Mouse (Mus musculus): ENCODE measurements around the gene Col6a3. TPM values are rescaled to one million over a fixed set of nuclear protein-coding genes. Genes with fewer than 3 reads are reported as not detected.

Col6a3 gene
- polyA plus RNA-seq, 1 experiment from 2014 or later, result 5.9 TPM

DNA sequence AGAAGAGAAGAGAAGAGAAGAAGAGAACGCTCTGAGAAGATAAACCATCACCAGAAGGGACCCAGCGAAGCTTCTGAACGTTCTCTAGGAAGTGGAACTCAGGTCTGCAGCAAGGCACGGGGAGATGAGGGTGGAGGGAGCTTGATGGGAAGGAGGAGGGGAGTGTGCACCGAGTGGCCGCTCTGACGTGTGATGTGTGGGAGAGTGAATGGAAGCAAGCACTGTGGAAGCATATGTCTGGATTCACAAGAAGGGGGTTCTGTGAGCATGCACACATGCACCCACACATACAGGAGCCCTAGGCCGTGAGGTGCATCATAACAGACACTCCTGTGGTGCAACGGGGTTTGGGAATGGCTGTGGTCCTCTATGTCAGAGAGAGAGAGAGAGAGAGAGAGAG is 34.8 kb downstream of the Col6a3 start:
- ATAC-seq, result no peak

GRCm38 (mm10) chr1:90803104-90803503 is 40.7 kb downstream of the Col6a3 start:
- Histone ChIP-seq H3K36me3 (ENCODE audit: control insufficient read depth, insufficient read depth, low read length) (no peaks in the 10 kb centered on the region), H3K4me1 (ENCODE audit: control insufficient read depth, insufficient read depth, low read length) (no peaks in the 10 kb centered on the region), H3K9me3 (replicated peaks; ENCODE audit: control insufficient read depth, low read length, poor library complexity, severe bottlenecking) (no peaks in the 10 kb centered on the region), H3K27ac (ENCODE audit: low read length) (no peak overlapping the region), H3K9ac (ENCODE audit: low read depth, low read length) (no peak overlapping the region), H3K4me3 (ENCODE audit: low read depth, low read length) (no peak overlapping the region), H3K27me3 (ENCODE audit: control insufficient read depth, insufficient read depth, low read depth, low read length) (no peaks in the 10 kb centered on the region), H3K4me2 (ENCODE audit: low read length) (no peak overlapping the region)
- no peak for ATAC-seq
- 89% methylated on average over 4 of the region's 4 CpGs for WGBS

More for the DNA sequence above, 34.8 kb downstream of the Col6a3 start:
- WGBS, result 76% methylated on average over 9 of the region's 9 CpGs
- no peaks in the 10 kb centered on the region for H3K9me3 ChIP-seq (replicated peaks; ENCODE audit: control insufficient read depth, low read length, poor library complexity, severe bottlenecking)
- no peak overlapping the region for H3K4me3 ChIP-seq (ENCODE audit: low read depth, low read length)
- no peaks in the 10 kb centered on the region for H3K27me3 ChIP-seq (ENCODE audit: control insufficient read depth, insufficient read depth, low read depth, low read length)
- no peaks in the 10 kb centered on the region for H3K36me3 ChIP-seq (ENCODE audit: control insufficient read depth, insufficient read depth, low read length)
- no peak overlapping the region for H3K9ac ChIP-seq (ENCODE audit: low read depth, low read length)
- no peak overlapping the region for H3K4me2 ChIP-seq (ENCODE audit: low read length)
- no peaks in the 10 kb centered on the region for H3K4me1 ChIP-seq (ENCODE audit: control insufficient read depth, insufficient read depth, low read length)
- H3K27ac ChIP-seq (ENCODE audit: low read length), result no peak overlapping the region

DNA sequence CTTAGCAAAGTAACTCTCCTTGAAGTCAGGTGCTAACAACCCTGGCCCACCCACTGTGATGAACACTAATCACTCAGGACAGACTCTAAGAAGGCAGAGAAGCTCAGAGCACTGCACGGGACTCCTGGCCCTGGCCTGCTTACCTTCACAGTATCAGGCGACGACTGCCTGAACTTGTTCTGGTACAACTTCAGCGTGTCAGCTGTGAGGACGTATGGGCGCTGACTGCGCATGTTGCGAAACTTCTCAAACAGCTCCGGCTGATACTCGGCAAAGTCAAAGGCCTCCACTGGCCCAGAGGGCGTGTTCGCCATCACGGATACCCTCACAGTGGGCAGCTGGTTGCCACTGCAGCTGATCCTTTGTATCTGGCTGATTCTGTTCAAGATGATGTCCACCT is 42.7 kb downstream of the Col6a3 start:
- Histone ChIP-seq H3K36me3 (ENCODE audit: control insufficient read depth, insufficient read depth, low read length) (no peaks in the 10 kb centered on the region), H3K27me3 (ENCODE audit: control insufficient read depth, insufficient read depth, low read depth, low read length) (no peaks in the 10 kb centered on the region), H3K4me1 (ENCODE audit: control insufficient read depth, insufficient read depth, low read length) (no peaks in the 10 kb centered on the region), H3K4me3 (ENCODE audit: low read depth, low read length) (no peak overlapping the region), H3K9me3 (replicated peaks; ENCODE audit: control insufficient read depth, low read length, poor library complexity, severe bottlenecking) (no peaks in the 10 kb centered on the region), H3K27ac (ENCODE audit: low read length) (no peak overlapping the region), H3K4me2 (ENCODE audit: low read length) (no peak overlapping the region), H3K9ac (ENCODE audit: low read depth, low read length) (no peak overlapping the region)
- no peak for ATAC-seq
- WGBS, result 90% methylated on average over 13 of the region's 13 CpGs

DNA sequence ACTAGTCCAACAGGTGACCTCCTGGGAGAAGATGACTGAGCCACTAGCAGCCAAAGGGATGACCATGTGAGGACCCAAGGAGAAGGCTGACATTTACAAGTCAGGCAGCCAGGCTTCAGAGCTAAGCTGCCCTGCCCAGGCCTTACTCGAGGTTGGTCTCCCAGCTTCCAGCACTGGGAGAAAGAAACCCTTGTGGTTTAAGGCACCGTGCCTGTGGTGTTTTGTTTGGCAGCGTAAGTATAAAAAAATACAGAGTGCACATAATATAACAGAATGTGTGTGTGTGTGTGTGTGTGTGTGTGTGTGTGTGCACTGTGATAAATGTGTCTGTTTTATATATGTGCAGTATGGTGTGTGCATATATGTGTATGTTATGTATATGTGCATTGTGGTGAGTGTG is 43.3 kb downstream of the Col6a3 start:
- Histone ChIP-seq H3K36me3 (ENCODE audit: control insufficient read depth, insufficient read depth, low read length) (no peaks in the 10 kb centered on the region), H3K9ac (ENCODE audit: low read depth, low read length) (no peak overlapping the region), H3K27me3 (ENCODE audit: control insufficient read depth, insufficient read depth, low read depth, low read length) (no peaks in the 10 kb centered on the region), H3K27ac (ENCODE audit: low read length) (no peak overlapping the region), H3K4me1 (ENCODE audit: control insufficient read depth, insufficient read depth, low read length) (no peaks in the 10 kb centered on the region), H3K4me2 (ENCODE audit: low read length) (no peak overlapping the region), H3K9me3 (replicated peaks; ENCODE audit: control insufficient read depth, low read length, poor library complexity, severe bottlenecking) (no peaks in the 10 kb centered on the region), H3K4me3 (ENCODE audit: low read depth, low read length) (no peak overlapping the region)
- ATAC-seq, result no peak
- WGBS, result 97% methylated on average over 3 of the region's 3 CpGs

DNA sequence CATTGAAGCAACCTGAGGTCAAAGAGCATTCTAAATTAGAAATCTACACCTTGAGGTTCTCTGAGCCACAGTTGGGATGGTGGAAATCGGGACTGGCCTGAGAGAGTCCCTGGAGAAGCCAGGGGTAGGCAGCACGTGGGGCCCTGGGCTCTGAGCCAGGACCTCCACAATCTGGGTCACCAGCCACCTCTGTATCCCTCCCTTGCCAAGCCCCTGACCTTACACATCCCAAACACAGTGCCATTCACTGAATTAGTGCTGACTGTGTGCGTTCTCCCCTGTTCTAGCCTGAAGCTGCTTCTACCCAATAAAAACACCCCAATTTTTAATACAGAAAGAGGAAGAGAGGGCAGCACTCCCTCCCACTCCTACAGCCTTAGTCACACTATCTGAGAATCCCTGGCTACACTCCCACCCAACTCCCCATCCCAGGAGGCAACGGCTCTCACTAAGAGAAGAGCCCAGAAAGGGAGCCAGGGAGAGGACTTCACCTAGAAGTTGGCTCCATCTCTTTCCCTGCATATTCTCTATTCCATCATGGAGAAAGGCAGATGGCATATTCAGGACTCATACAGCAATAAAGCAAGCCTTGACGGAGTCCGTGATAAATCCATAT is 46.4 kb downstream of the Col6a3 start:
- Histone ChIP-seq H3K36me3 (ENCODE audit: control insufficient read depth, insufficient read depth, low read length) (no peaks in the 10 kb centered on the region), H3K4me2 (ENCODE audit: low read length) (no peak overlapping the region), H3K4me3 (ENCODE audit: low read depth, low read length) (no peak overlapping the region), H3K27ac (ENCODE audit: low read length) (no peak overlapping the region), H3K9ac (ENCODE audit: low read depth, low read length) (no peak overlapping the region), H3K9me3 (replicated peaks; ENCODE audit: control insufficient read depth, low read length, poor library complexity, severe bottlenecking) (no peaks in the 10 kb centered on the region), H3K27me3 (ENCODE audit: control insufficient read depth, insufficient read depth, low read depth, low read length) (no peaks in the 10 kb centered on the region), H3K4me1 (ENCODE audit: control insufficient read depth, insufficient read depth, low read length) (no peaks in the 10 kb centered on the region)
- 72% methylated on average over 6 of the region's 6 CpGs for WGBS
- no peak for ATAC-seq

- H3K9me3 ChIP-seq (replicated peaks; ENCODE audit: control insufficient read depth, low read length, poor library complexity, severe bottlenecking), result no peaks in the 10 kb centered on the region
- no peak overlapping the region for H3K4me3 ChIP-seq (ENCODE audit: low read depth, low read length)
- H3K27me3 ChIP-seq (ENCODE audit: control insufficient read depth, insufficient read depth, low read depth, low read length), result no peaks in the 10 kb centered on the region
- no peak for ATAC-seq
- H3K4me2 ChIP-seq (ENCODE audit: low read length), result no peak overlapping the region
- H3K9ac ChIP-seq (ENCODE audit: low read depth, low read length), result no peak overlapping the region
- H3K27ac ChIP-seq (ENCODE audit: low read length), result no peak overlapping the region
- WGBS, result 94% methylated on average over 4 of the region's 4 CpGs
- H3K36me3 ChIP-seq (ENCODE audit: control insufficient read depth, insufficient read depth, low read length), result no peaks in the 10 kb centered on the region
- no peaks in the 10 kb centered on the region for H3K4me1 ChIP-seq (ENCODE audit: control insufficient read depth, insufficient read depth, low read length)
Observed at GRCm38 (mm10) chr1:90793368-90793767, 50.4 kb downstream of the Col6a3 start.

GRCm38 (mm10) chr1:90790925-90791324 is 52.8 kb downstream of the Col6a3 start:
- H3K9ac ChIP-seq (ENCODE audit: low read depth, low read length), result no peak overlapping the region
- H3K27ac ChIP-seq (ENCODE audit: low read length), result no peak overlapping the region
- WGBS, result 91% methylated on average over 4 of the region's 4 CpGs
- no peaks in the 10 kb centered on the region for H3K36me3 ChIP-seq (ENCODE audit: control insufficient read depth, insufficient read depth, low read length)
- no peaks in the 10 kb centered on the region for H3K4me1 ChIP-seq (ENCODE audit: control insufficient read depth, insufficient read depth, low read length)
- no peak overlapping the region for H3K4me2 ChIP-seq (ENCODE audit: low read length)
- H3K27me3 ChIP-seq (ENCODE audit: control insufficient read depth, insufficient read depth, low read depth, low read length), result no peaks in the 10 kb centered on the region
- H3K9me3 ChIP-seq (replicated peaks; ENCODE audit: control insufficient read depth, low read length, poor library complexity, severe bottlenecking), result no peaks in the 10 kb centered on the region
- ATAC-seq, result no peak
- H3K4me3 ChIP-seq (ENCODE audit: low read depth, low read length), result no peak overlapping the region

DNA sequence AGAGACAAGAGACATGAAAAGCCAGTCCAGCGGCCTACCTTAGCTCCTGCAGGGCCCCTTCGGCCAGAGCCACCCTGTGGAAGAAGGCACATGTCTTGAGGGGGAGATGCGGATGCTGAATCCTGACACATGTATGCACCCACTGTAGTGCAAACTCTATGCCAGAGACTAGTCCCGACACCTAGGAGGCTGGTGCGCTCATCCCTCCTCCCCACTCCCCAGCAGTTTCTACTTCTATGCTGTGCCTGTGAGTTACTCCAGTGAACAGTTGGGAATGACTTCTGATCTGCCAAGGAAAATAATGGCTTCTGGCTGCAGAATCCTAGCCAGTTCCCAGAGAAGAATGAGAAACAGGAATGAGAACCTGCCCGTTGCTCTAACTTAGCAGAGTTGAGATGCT is 54.3 kb downstream of the Col6a3 start:
- no peaks in the 10 kb centered on the region for H3K27me3 ChIP-seq (ENCODE audit: control insufficient read depth, insufficient read depth, low read depth, low read length)
- H3K27ac ChIP-seq (ENCODE audit: low read length), result no peak overlapping the region
- 86% methylated on average over 6 of the region's 6 CpGs for WGBS

DNA sequence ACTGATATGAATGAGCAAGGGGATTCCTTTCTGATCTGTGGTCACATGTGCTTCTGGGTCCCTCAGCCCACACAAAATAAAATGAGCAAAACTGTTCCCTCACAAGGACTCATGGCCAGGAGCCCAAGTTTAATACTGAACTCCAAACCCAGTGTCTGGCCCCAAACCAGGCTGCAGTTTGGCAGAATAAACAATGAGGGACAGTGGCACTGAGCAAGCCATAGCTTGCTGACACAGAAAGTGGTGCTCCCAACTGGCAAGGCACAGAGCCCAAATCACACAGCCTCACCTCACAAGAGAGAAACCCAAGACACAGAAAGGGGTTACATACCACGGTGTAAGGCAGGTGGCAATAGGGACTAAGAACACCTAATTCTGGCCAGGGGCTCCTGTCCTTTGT is 63.3 kb downstream of the Col6a3 start:
- Histone ChIP-seq H3K9ac (ENCODE audit: low read depth, low read length) (no peak overlapping the region), H3K27me3 (ENCODE audit: control insufficient read depth, insufficient read depth, low read depth, low read length) (no peaks in the 10 kb centered on the region), H3K4me3 (ENCODE audit: low read depth, low read length) (no peak overlapping the region), H3K4me1 (ENCODE audit: control insufficient read depth, insufficient read depth, low read length) (no peaks in the 10 kb centered on the region), H3K9me3 (replicated peaks; ENCODE audit: control insufficient read depth, low read length, poor library complexity, severe bottlenecking) (no peaks in the 10 kb centered on the region), H3K27ac (ENCODE audit: low read length) (no peak overlapping the region), H3K36me3 (ENCODE audit: control insufficient read depth, insufficient read depth, low read length) (no peaks in the 10 kb centered on the region), H3K4me2 (ENCODE audit: low read length) (no peak overlapping the region)
- no peak for ATAC-seq
- 87% methylated on average over 1 of the region's 1 CpGs for WGBS

More for the DNA sequence above, 54.3 kb downstream of the Col6a3 start:
- H3K9ac ChIP-seq (ENCODE audit: low read depth, low read length), result no peak overlapping the region
- H3K4me2 ChIP-seq (ENCODE audit: low read length), result no peak overlapping the region
- no peak overlapping the region for H3K4me3 ChIP-seq (ENCODE audit: low read depth, low read length)
- no peaks in the 10 kb centered on the region for H3K4me1 ChIP-seq (ENCODE audit: control insufficient read depth, insufficient read depth, low read length)
- ATAC-seq, result no peak
- H3K9me3 ChIP-seq (replicated peaks; ENCODE audit: control insufficient read depth, low read length, poor library complexity, severe bottlenecking), result no peaks in the 10 kb centered on the region
- no peaks in the 10 kb centered on the region for H3K36me3 ChIP-seq (ENCODE audit: control insufficient read depth, insufficient read depth, low read length)
